Mouse (Mus musculus) neural tube, embryonic 15.5 days (tissue): ENCODE measurements at regions not wholly inside any gene's neighbourhood (a gene's known extent, or its start where the extent isn't known, plus 50 kb on each side); places are given as distances from the start of the nearest gene placed in this dataset.
"Not testable (repeated sequence)": the region's sequence is repeated elsewhere in the genome, so short reads cannot be mapped to it uniquely, and the experiment has no call there.

Experiments used
- ATAC-seq: fragments of 200-750 bp; cut with Nextera tagmentation; 2 replicates; pipeline ENCODE4 v1.8.0; 2017; ENCODE audit warnings: mild to moderate bottlenecking, moderate TSS enrichment, moderate library complexity; ENCODE audit not compliant: low FRiP score
- H3K27ac ChIP-seq: fragments of 300-500 bp; sonication (generic); replicated peaks from 2 replicates; pipeline ENCODE4 v1.5.1; 2015; ENCODE audit warnings: mild to moderate bottlenecking, inconsistent platforms
- H3K27me3 ChIP-seq: fragments of 300-500 bp; sonication (generic); replicated peaks from 2 replicates; pipeline ENCODE4 v1.6.1; 2015; ENCODE audit warnings: inconsistent platforms
- H3K36me3 ChIP-seq: fragments of 300-500 bp; sonication (generic); 2 replicates; pipeline ENCODE4 v1.6.1; 2015; ENCODE audit warnings: inconsistent platforms
- H3K4me1 ChIP-seq: fragments of 300-500 bp; sonication (generic); 2 replicates; pipeline ENCODE4 v1.6.1; 2015; ENCODE audit warnings: inconsistent platforms
- H3K4me2 ChIP-seq: fragments of 300-500 bp; sonication (generic); 2 replicates; pipeline ENCODE4 v1.6.1; 2015; ENCODE audit warnings: inconsistent platforms, mild to moderate bottlenecking, moderate library complexity
- H3K4me3 ChIP-seq: fragments of 300-500 bp; sonication (generic); replicated peaks from 2 replicates; pipeline ENCODE4 v1.5.1; 2015; ENCODE audit warnings: mild to moderate bottlenecking, inconsistent platforms
- H3K9ac ChIP-seq: fragments of 300-500 bp; sonication (generic); replicated peaks from 2 replicates; pipeline ENCODE4 v1.6.1; 2015; ENCODE audit warnings: mild to moderate bottlenecking, inconsistent platforms
- H3K9me3 ChIP-seq: fragments of 300-500 bp; sonication (generic); replicated peaks from 2 replicates; pipeline ENCODE4 v1.6.1; 2016; ENCODE audit warnings: inconsistent platforms
- WGBS: fragments of 180-500 bp; shearing (Covaris S2); methylation state at CpG from one replicate; pipeline ENCODE4 v1.1.7; 2015; ENCODE audit warnings: mixed read lengths; 5-methylcytosine and 5-hydroxymethylcytosine counted together

DNA sequence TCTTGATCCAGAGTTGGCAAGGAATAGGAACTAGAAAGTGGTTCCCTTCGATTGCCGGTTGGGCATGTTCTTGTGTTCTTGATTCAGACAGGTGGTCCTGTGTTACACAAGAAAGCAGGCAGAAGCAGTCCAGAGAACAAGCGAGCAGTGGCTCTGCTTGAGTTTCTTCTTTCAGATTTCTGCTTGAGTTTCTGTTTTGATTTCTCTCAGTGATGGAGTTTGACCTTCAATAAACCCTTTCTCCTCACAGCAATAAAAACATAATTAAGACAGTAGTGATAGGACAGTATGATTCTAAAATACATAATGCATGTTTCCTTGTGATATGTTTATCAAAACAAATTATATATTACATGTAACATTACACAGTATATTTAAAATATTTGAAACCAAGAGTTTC, 59.1 kb downstream of the Klf6 start:
- Histone ChIP-seq H3K4me3 (no peak overlapping the region), H3K27me3 (no peaks in the 10 kb centered on the region), H3K9me3 (no peaks in the 10 kb centered on the region), H3K9ac (no peak overlapping the region), H3K4me2 (no peak overlapping the region), H3K36me3 (no peaks in the 10 kb centered on the region), H3K4me1 (no peaks in the 10 kb centered on the region), H3K27ac (no peak overlapping the region)
- WGBS, result 84% methylated on average over 3 of the region's 3 CpGs
- ATAC-seq, result no peak

GRCm38 (mm10) chr13:5931433-5931832, 70.2 kb downstream of the Klf6 start:
- 97% methylated on average over 2 of the region's 2 CpGs for WGBS

GRCm38 (mm10) chr13:5937436-5937835, 76.2 kb downstream of the Klf6 start:
- Histone ChIP-seq H3K4me3 (no peak overlapping the region), H3K4me2 (no peak overlapping the region), H3K4me1 (no peaks in the 10 kb centered on the region), H3K27ac (no peak overlapping the region), H3K36me3 (no peaks in the 10 kb centered on the region), H3K9ac (no peak overlapping the region), H3K27me3 (no peaks in the 10 kb centered on the region), H3K9me3 (no peaks in the 10 kb centered on the region)
- no peak for ATAC-seq
- WGBS, result 88% methylated on average over 2 of the region's 2 CpGs

More at GRCm38 (mm10) chr13:5931433-5931832, 70.2 kb downstream of the Klf6 start:
- Histone ChIP-seq H3K4me2 (no peak overlapping the region), H3K9me3 (no peaks in the 10 kb centered on the region), H3K36me3 (no peaks in the 10 kb centered on the region), H3K9ac (no peak overlapping the region), H3K27me3 (no peaks in the 10 kb centered on the region), H3K4me3 (no peak overlapping the region), H3K27ac (no peak overlapping the region), H3K4me1 (no peaks in the 10 kb centered on the region)
- ATAC-seq, result no peak

DNA sequence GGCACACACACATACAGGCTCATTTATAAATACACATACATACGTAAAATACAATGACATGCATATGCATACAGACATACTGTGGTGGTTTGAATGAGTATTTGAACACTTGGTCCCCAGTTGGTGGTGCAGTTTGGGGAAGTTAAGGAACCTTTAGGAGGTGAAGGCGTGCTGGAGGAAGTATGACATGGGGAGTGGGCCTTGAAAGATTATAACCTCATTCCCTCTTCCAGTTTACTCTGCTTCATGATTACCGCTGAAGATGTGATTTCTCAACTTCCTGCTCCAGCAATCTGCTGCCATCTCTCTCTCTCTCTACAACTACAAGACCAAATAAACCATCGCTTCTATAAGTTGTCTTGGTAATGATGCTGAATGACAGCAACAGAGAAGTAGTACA, 76.7 kb downstream of the Klf6 start:
- no peaks in the 10 kb centered on the region for H3K27me3 ChIP-seq
- no peak overlapping the region for H3K4me3 ChIP-seq
- H3K9me3 ChIP-seq, result no peaks in the 10 kb centered on the region
- no peak for ATAC-seq
- H3K36me3 ChIP-seq, result no peaks in the 10 kb centered on the region
- no peak overlapping the region for H3K9ac ChIP-seq
- no peaks in the 10 kb centered on the region for H3K4me1 ChIP-seq
- 97% methylated on average over 4 of the region's 4 CpGs for WGBS
- no peak overlapping the region for H3K4me2 ChIP-seq
- no peak overlapping the region for H3K27ac ChIP-seq

GRCm38 (mm10) chr13:5939368-5939767, 78.1 kb downstream of the Klf6 start:
- Histone ChIP-seq H3K27ac (no peak overlapping the region), H3K4me1 (no peaks in the 10 kb centered on the region), H3K36me3 (no peaks in the 10 kb centered on the region), H3K4me2 (no peak overlapping the region), H3K4me3 (no peak overlapping the region), H3K27me3 (no peaks in the 10 kb centered on the region), H3K9ac (no peak overlapping the region), H3K9me3 (no peaks in the 10 kb centered on the region)
- ATAC-seq, result no peak
- 87% methylated on average over 3 of the region's 3 CpGs for WGBS

GRCm38 (mm10) chr13:5952863-5953262, 91.6 kb downstream of the Klf6 start:
- H3K36me3 ChIP-seq, result no peaks in the 10 kb centered on the region

GRCm38 (mm10) chr13:5955121-5955520, 93.8 kb downstream of the Klf6 start:
- H3K4me3 ChIP-seq, H3K4me2 ChIP-seq, H3K9me3 ChIP-seq, H3K4me1 ChIP-seq, H3K9ac ChIP-seq, H3K27ac ChIP-seq, H3K36me3 ChIP-seq, H3K27me3 ChIP-seq, ATAC-seq: not testable (repeated sequence)

More at GRCm38 (mm10) chr13:5952863-5953262, 91.6 kb downstream of the Klf6 start:
- WGBS, result 76% methylated on average over 2 of the region's 2 CpGs
- H3K27ac ChIP-seq, result no peak overlapping the region
- H3K4me3 ChIP-seq, result no peak overlapping the region
- ATAC-seq, result no peak
- no peak overlapping the region for H3K9ac ChIP-seq
- H3K4me1 ChIP-seq, result no peaks in the 10 kb centered on the region
- H3K4me2 ChIP-seq, result no peak overlapping the region
- H3K27me3 ChIP-seq, result no peaks in the 10 kb centered on the region
- no peaks in the 10 kb centered on the region for H3K9me3 ChIP-seq

GRCm38 (mm10) chr13:5956145-5956544, 94.9 kb downstream of the Klf6 start:
- no peaks in the 10 kb centered on the region for H3K27me3 ChIP-seq
- no peaks in the 10 kb centered on the region for H3K4me1 ChIP-seq
- H3K9me3 ChIP-seq, result no peaks in the 10 kb centered on the region
- no peak for ATAC-seq
- H3K36me3 ChIP-seq, result no peaks in the 10 kb centered on the region
- WGBS, result 55% methylated on average over 1 of the region's 1 CpGs
- H3K4me3 ChIP-seq, result no peak overlapping the region
- H3K27ac ChIP-seq, result no peak overlapping the region
- H3K4me2 ChIP-seq, result no peak overlapping the region
- no peak overlapping the region for H3K9ac ChIP-seq

DNA sequence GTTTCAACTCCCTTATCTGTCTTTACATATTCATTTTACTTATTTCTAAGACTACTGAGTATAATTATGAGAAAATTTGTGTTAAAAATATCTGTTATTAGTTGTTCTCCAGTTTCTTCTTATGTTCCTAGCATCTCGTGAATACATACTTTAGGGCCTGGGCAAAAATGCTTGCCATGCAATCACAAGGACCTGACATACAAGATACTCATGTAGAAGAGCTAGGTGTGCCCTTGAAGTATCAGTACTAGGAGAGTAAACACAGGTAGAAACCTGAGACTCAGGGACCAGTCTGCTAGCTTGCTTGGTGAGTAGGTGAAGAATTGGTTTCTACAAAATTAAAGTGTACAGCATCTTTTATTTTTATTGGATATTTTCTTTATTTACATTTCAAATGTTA, 101.7 kb downstream of the Klf6 start:
- Histone ChIP-seq H3K27ac (no peak overlapping the region), H3K4me3 (no peak overlapping the region), H3K4me2 (no peak overlapping the region), H3K9me3 (no peaks in the 10 kb centered on the region), H3K4me1 (no peaks in the 10 kb centered on the region), H3K9ac (no peak overlapping the region), H3K27me3 (no peaks in the 10 kb centered on the region), H3K36me3 (no peaks in the 10 kb centered on the region)
- WGBS, result 94% methylated on average over 1 of the region's 1 CpGs
- ATAC-seq, result no peak

DNA sequence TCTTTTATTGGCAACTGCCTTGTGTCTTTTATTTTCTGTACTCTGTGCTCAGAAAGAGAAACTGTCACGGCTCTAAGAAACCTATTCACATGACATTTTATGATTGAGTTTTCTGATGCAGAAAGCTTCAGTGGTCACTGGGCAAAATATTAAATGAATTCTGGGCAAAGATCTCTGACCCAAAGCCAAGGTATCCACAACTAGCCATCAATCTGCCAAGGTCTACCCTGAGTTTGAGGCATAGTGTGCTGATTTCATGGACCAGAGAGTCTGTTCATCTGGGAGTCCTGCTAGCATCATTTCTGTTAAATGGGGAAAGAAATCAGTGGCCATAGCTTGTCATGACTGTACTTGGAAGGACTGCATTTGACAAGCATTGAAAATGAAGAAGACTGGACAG, 103.3 kb downstream of the Klf6 start:
- H3K4me3 ChIP-seq, result no peak overlapping the region
- no peak overlapping the region for H3K4me2 ChIP-seq
- no peaks in the 10 kb centered on the region for H3K9me3 ChIP-seq
- H3K27me3 ChIP-seq, result no peaks in the 10 kb centered on the region
- H3K4me1 ChIP-seq, result no peaks in the 10 kb centered on the region
- 81% methylated on average over 1 of the region's 1 CpGs for WGBS
- H3K36me3 ChIP-seq, result no peaks in the 10 kb centered on the region
- no peak for ATAC-seq
- H3K9ac ChIP-seq, result no peak overlapping the region
- H3K27ac ChIP-seq, result no peak overlapping the region

GRCm38 (mm10) chr13:5978615-5979014, 117.3 kb downstream of the Klf6 start:
- Histone ChIP-seq H3K4me2 (no peak overlapping the region), H3K4me1 (no peaks in the 10 kb centered on the region), H3K27ac (no peak overlapping the region), H3K27me3 (no peaks in the 10 kb centered on the region), H3K36me3 (no peaks in the 10 kb centered on the region), H3K4me3 (no peak overlapping the region), H3K9ac (no peak overlapping the region), H3K9me3 (no peaks in the 10 kb centered on the region)
- no peak for ATAC-seq
- WGBS, result 52% methylated on average over 1 of the region's 1 CpGs

- Histone ChIP-seq H3K27ac (no peak overlapping the region), H3K27me3 (no peaks in the 10 kb centered on the region), H3K9ac (no peak overlapping the region), H3K4me1 (no peaks in the 10 kb centered on the region), H3K4me2 (no peak overlapping the region), H3K4me3 (no peak overlapping the region), H3K9me3 (no peaks in the 10 kb centered on the region), H3K36me3 (no peaks in the 10 kb centered on the region)
- no peak for ATAC-seq
- 92% methylated on average over 2 of the region's 2 CpGs for WGBS
Measured at GRCm38 (mm10) chr13:5987491-5987890, 126.2 kb downstream of the Klf6 start.

- Histone ChIP-seq H3K9me3 (no peaks in the 10 kb centered on the region), H3K9ac (no peak overlapping the region), H3K36me3 (no peaks in the 10 kb centered on the region), H3K4me3 (no peak overlapping the region), H3K4me1 (no peaks in the 10 kb centered on the region), H3K4me2 (no peak overlapping the region), H3K27me3 (no peaks in the 10 kb centered on the region), H3K27ac (no peak overlapping the region)
- no peak for ATAC-seq
- 89% methylated on average over 7 of the region's 7 CpGs for WGBS
Measured at GRCm38 (mm10) chr13:5988407-5988806, 127.1 kb downstream of the Klf6 start.
